Mouse (Mus musculus) liver, embryonic 16.5 days (tissue): ENCODE results near the gene Fam222a. TPM values are rescaled to one million over a fixed set of nuclear protein-coding genes. Genes with fewer than 3 reads are reported as not detected.
A peak's percentile ranks its signal among the peaks of the same experiment; 100 is the strongest.

Experiments
- ATAC-seq: fragments of 200-750 bp; cut with Nextera tagmentation; 2 replicates; pipeline ENCODE4 v1.8.0; 2017; ENCODE audit warnings: low read depth, mild to moderate bottlenecking, moderate number of reproducible peaks, moderate library complexity
- H3K27ac ChIP-seq: fragments of 300-500 bp; sonication (generic); 2 replicates; pipeline ENCODE4 v1.5.1; 2014; ENCODE audit warnings: mild to moderate bottlenecking, low read length
- H3K27me3 ChIP-seq: fragments of 300-500 bp; sonication (generic); 2 replicates; pipeline ENCODE4 v1.6.1; 2014; ENCODE audit warnings: low read depth, low read length, mixed read lengths; ENCODE audit not compliant: control insufficient read depth, insufficient read depth
- H3K36me3 ChIP-seq: fragments of 300-500 bp; sonication (generic); 2 replicates; pipeline ENCODE4 v1.6.1; 2014; ENCODE audit warnings: mild to moderate bottlenecking; ENCODE audit not compliant: control insufficient read depth, insufficient read depth
- H3K4me1 ChIP-seq: fragments of 300-500 bp; sonication (generic); 2 replicates; pipeline ENCODE4 v1.6.1; 2014; ENCODE audit warnings: low read depth, low read length, mixed read lengths; ENCODE audit not compliant: control insufficient read depth
- H3K4me2 ChIP-seq: fragments of 300-500 bp; sonication (generic); 2 replicates; pipeline ENCODE4 v1.6.1; 2014; ENCODE audit warnings: low read depth, low read length, mixed read lengths
- H3K4me3 ChIP-seq: fragments of 300-500 bp; sonication (generic); 2 replicates; pipeline ENCODE4 v1.5.1; 2014; ENCODE audit warnings: low read depth, mild to moderate bottlenecking, low read length
- H3K9ac ChIP-seq: fragments of 300-500 bp; sonication (generic); 2 replicates; pipeline ENCODE4 v1.6.1; 2014; ENCODE audit warnings: low read depth, low read length
- H3K9me3 ChIP-seq: fragments of 300-500 bp; sonication (generic); replicated peaks from 2 replicates; pipeline ENCODE4 v1.6.1; 2016; ENCODE audit warnings: low read length; ENCODE audit not compliant: control insufficient read depth
- WGBS: fragments of 180-500 bp; shearing (Covaris S2); extraction: QIAGEN DNeasy Blood & Tissue Kit; methylation state at CpG from one replicate; pipeline ENCODE4 v1.1.7; 2014; ENCODE audit not compliant: insufficient replicate concordance; 5-methylcytosine and 5-hydroxymethylcytosine counted together
- polyA plus RNA-seq: library from polyadenylated mRNA; unstranded; fragments of >200 nt; fragmentation: Nextera tagmentation; extraction: Ambion mirVana; gene quantifications from 2 replicates; pipeline ENCODE4 v1.2.1, GENCODE M21; 2015

The Fam222a gene
- polyA plus RNA-seq, 1 experiment from 2014 or later: 0.67 TPM

GRCm38 (mm10) chr5:114593161-114593821 lies 25.5 kb downstream of the Fam222a start:
- no peaks in the 10 kb centered on the region for H3K36me3 ChIP-seq
- no peak overlapping the region for H3K9ac ChIP-seq
- 58% methylated on average over 12 of the region's 12 CpGs for WGBS
- no peak for ATAC-seq
- no peaks in the 10 kb centered on the region for H3K9me3 ChIP-seq
- H3K4me2 ChIP-seq: no peak overlapping the region
- no peak overlapping the region for H3K4me3 ChIP-seq
- H3K27ac ChIP-seq: no peak overlapping the region
- no peaks in the 10 kb centered on the region for H3K27me3 ChIP-seq
- peaks cover 58% of the 10 kb centered on the region for H3K4me1 ChIP-seq

GRCm38 (mm10) chr5:114593949-114594348 lies 26.1 kb downstream of the Fam222a start:
- Histone ChIP-seq H3K9ac (no peak overlapping the region), H3K27me3 (no peaks in the 10 kb centered on the region), H3K27ac (peak overlapping the region; percentile 70), H3K9me3 (no peaks in the 10 kb centered on the region), H3K36me3 (no peaks in the 10 kb centered on the region), H3K4me3 (no peak overlapping the region), H3K4me1 (peaks cover 54% of the 10 kb centered on the region), H3K4me2 (no peak overlapping the region)
- WGBS: 55% methylated on average over 5 of the region's 5 CpGs
- no peak for ATAC-seq

DNA sequence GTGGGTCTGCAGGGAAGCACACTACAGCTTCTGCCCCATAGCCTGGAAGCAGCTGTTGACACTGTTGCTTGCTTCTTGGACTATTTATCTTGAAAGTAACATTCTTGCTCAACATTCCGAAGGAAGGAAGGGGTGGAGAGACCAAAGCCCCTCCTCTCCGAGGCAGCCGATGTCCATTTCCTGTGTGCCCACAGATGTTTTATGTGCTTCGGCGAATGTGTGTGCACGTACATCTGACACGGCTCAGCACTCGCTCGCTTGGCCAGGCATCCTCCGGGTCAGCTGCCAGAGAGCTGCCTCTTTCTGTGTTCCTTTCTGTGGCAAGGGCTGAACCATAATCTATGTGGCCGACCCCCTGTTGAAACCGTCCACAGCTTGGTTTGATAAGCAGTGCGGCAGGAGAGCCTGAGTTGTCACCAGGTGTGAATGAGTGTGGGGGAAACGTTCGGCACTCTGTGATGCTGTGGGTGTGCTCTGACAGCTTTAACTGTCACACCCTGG lies 27.0 kb downstream of the Fam222a start:
- Histone ChIP-seq H3K27ac (peak overlapping the region; percentile 70), H3K9ac (no peak overlapping the region), H3K36me3 (no peaks in the 10 kb centered on the region), H3K4me3 (no peak overlapping the region), H3K4me1 (peaks cover 49% of the 10 kb centered on the region), H3K4me2 (peak overlapping the region; percentile 36), H3K9me3 (no peaks in the 10 kb centered on the region), H3K27me3 (no peaks in the 10 kb centered on the region)
- 10% methylated on average over 15 of the region's 15 CpGs for WGBS
- peak; percentile 22; the same call in 1 of the 2 replicates for ATAC-seq

- WGBS: 12% methylated on average over 10 of the region's 10 CpGs
These were observed 28.8 kb downstream of the Fam222a start for GRCm38 (mm10) chr5:114596604-114597003.

DNA sequence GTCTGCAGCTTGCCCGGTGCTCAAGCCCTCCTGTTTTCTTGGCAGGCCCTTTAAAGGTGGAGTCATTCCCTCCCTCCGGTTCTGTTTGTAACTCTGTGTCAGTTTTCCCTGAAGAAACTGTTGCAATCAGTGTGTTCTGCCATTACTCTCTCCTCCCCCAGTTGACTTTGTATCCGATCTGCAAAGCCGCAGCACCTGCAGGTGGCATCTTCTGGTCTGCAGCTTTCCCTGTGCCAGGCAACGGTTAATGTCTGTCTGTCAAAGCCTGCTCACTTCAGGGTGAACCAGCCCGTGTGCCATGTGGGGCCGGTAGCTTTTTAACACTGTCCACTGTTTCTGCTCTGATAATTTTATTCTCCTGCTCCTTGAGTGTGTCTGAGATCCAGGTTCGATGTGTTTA lies 29.4 kb downstream of the Fam222a start:
- 41% methylated on average over 8 of the region's 8 CpGs for WGBS
- Histone ChIP-seq H3K9ac (no peak overlapping the region), H3K4me1 (peaks cover 30% of the 10 kb centered on the region)

More at GRCm38 (mm10) chr5:114596604-114597003, 28.8 kb downstream of the Fam222a start:
- no peak overlapping the region for H3K4me3 ChIP-seq
- peak overlapping the region; percentile 3; the same call in 1 of the 2 replicates for H3K4me2 ChIP-seq
- ATAC-seq: peak; percentile 70
- no peaks in the 10 kb centered on the region for H3K36me3 ChIP-seq
- no peaks in the 10 kb centered on the region for H3K27me3 ChIP-seq
- H3K27ac ChIP-seq: peak overlapping the region; percentile 13
- H3K9me3 ChIP-seq: no peaks in the 10 kb centered on the region
- H3K4me1 ChIP-seq: peaks cover 31% of the 10 kb centered on the region
- H3K9ac ChIP-seq: no peak overlapping the region

GRCm38 (mm10) chr5:114597652-114598051 lies 29.8 kb downstream of the Fam222a start:
- Histone ChIP-seq H3K36me3 (no peaks in the 10 kb centered on the region), H3K9me3 (no peaks in the 10 kb centered on the region), H3K27ac (peak overlapping the region; percentile 13), H3K4me3 (no peak overlapping the region), H3K27me3 (no peaks in the 10 kb centered on the region), H3K9ac (no peak overlapping the region), H3K4me1 (peaks cover 30% of the 10 kb centered on the region), H3K4me2 (no peak overlapping the region)
- no peak for ATAC-seq
- WGBS: 23% methylated on average over 6 of the region's 6 CpGs

More for the DNA sequence above, 29.4 kb downstream of the Fam222a start:
- no peak overlapping the region for H3K4me3 ChIP-seq
- H3K27ac ChIP-seq: peak overlapping the region; percentile 13
- H3K4me2 ChIP-seq: peak overlapping the region; percentile 3; the same call in 1 of the 2 replicates
- no peak for ATAC-seq
- no peaks in the 10 kb centered on the region for H3K9me3 ChIP-seq
- H3K36me3 ChIP-seq: no peaks in the 10 kb centered on the region
- H3K27me3 ChIP-seq: no peaks in the 10 kb centered on the region

- ATAC-seq: no peak
- 55% methylated on average over 8 of the region's 8 CpGs for WGBS
These were observed 34.2 kb downstream of the Fam222a start for GRCm38 (mm10) chr5:114602012-114602411.

GRCm38 (mm10) chr5:114603975-114604374 lies 36.2 kb downstream of the Fam222a start:
- Histone ChIP-seq H3K27ac (no peak overlapping the region), H3K4me2 (no peak overlapping the region), H3K4me3 (no peak overlapping the region), H3K9ac (no peak overlapping the region), H3K4me1 (no peaks in the 10 kb centered on the region; the same call in 1 of the 2 replicates), H3K9me3 (no peaks in the 10 kb centered on the region), H3K36me3 (no peaks in the 10 kb centered on the region), H3K27me3 (no peaks in the 10 kb centered on the region)
- no peak for ATAC-seq
- WGBS: 52% methylated on average over 5 of the region's 5 CpGs

More at GRCm38 (mm10) chr5:114602012-114602411, 34.2 kb downstream of the Fam222a start:
- Histone ChIP-seq H3K27ac (no peak overlapping the region), H3K4me3 (no peak overlapping the region), H3K4me1 (peaks cover 4% of the 10 kb centered on the region), H3K27me3 (no peaks in the 10 kb centered on the region), H3K9me3 (no peaks in the 10 kb centered on the region), H3K9ac (no peak overlapping the region), H3K36me3 (no peaks in the 10 kb centered on the region), H3K4me2 (no peak overlapping the region)

DNA sequence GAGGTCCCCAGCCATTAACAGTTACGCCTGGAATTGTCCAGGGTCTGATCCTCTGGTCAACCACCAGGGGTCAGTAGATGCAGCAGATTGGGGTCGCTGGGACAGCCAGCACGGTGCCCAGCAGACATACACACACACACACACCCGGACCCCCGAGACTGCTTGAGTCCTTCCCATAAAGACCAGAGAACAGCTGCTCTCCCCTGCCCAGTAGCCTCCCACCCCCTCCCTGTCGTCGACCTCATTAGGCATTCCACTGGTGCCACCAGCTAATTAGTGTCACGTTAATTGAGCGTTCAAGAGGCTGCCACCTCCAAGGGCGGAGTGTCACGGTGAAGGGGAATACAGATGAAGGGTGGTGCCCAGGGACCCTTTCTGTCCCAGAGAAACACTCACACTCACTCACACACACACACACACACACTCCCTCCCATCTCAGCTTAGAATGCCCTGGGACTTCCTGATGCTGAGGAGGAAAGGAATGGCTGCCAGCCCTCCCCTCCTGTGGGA lies 37.0 kb downstream of the Fam222a start:
- Histone ChIP-seq H3K9me3 (no peaks in the 10 kb centered on the region), H3K4me1 (no peaks in the 10 kb centered on the region; the same call in 1 of the 2 replicates), H3K4me2 (no peak overlapping the region), H3K27ac (no peak overlapping the region), H3K27me3 (no peaks in the 10 kb centered on the region), H3K4me3 (no peak overlapping the region), H3K9ac (no peak overlapping the region), H3K36me3 (no peaks in the 10 kb centered on the region)
- ATAC-seq: no peak
- WGBS: 35% methylated on average over 11 of the region's 11 CpGs
